Mouse (Mus musculus): Measurements from ENCODE around the gene Olfr1044. TPM values are rescaled to one million over a fixed set of nuclear protein-coding genes. Genes with fewer than 3 reads are reported as not detected.
"Not testable (repeated sequence)": the region's sequence is repeated elsewhere in the genome, so short reads cannot be mapped to it uniquely, and the experiment has no call there.

Olfr1044 gene
- not detected in 2 replicates for polyA plus RNA-seq (2015; fragmentation: Nextera tagmentation; extraction: Ambion mirVana)

DNA sequence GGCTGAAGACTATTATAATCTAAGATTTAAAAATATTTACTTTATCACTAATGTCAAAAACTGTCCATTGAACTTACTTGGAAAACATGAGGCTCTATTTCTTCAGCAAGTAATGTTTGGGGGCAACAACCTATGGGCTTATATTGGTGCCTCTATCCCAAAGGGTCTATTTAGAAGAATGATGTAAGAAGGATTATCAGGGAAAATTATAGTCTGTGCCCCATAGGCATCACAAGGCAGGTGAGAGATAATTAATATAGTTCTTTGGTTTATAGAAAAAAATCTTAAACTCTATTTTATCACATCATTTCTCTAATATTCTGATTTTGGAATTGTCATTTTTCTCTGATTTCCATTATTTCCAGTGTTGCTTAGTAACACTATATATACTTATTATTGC lies at the start of gene Olfr1044:
Olfr1044 (minus strand) TSS at position 101 of the 400 bp plus-strand sequence.
- H3K27me3 ChIP-seq = no peaks in the 10 kb centered on the region
- no peaks in the 10 kb centered on the region for H3K36me3 ChIP-seq
- no peak for ATAC-seq (ENCODE audit: low FRiP score, low read depth)
- no peak within 1 kb of the TSS for H3K9ac ChIP-seq
- H3K4me2 ChIP-seq = no peak within 1 kb of the TSS
- H3K4me1 ChIP-seq (replicated peaks) = no peaks in the 10 kb centered on the region
- H3K9me3 ChIP-seq = no peaks in the 10 kb centered on the region
- no peak within 1 kb of the TSS for H3K4me3 ChIP-seq
- H3K27ac ChIP-seq (replicated peaks) = no peak within 1 kb of the TSS

DNA sequence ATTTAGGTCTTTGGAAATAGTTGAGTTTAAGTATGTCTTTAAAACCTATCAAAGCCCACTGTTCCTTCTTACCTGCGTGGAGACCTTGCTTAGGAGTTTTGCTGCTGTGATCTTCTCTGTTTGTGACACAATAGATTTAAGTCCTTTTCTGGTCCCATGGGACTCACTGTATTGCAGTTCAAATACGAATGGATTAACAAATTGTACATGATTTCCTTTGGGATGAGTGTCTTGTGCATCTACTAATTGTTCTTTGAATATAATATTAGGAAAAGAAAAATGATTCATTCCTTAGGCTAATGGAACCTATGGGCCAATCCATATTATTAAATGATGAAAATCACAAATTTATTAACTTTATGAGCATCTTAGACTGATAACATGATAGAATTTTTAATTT lies 41.6 kb upstream of the Olfr1044 start, which contains the start of gene Olfr1046:
Olfr1046 (minus strand) TSS at position 101 of the 400 bp plus-strand sequence.
- Histone ChIP-seq H3K9me3 (no peaks in the 10 kb centered on the region), H3K4me2 (no peak within 1 kb of the TSS), H3K4me1 (replicated peaks) (no peaks in the 10 kb centered on the region), H3K27ac (replicated peaks) (no peak within 1 kb of the TSS), H3K9ac (no peak within 1 kb of the TSS), H3K4me3 (no peak within 1 kb of the TSS), H3K27me3 (no peaks in the 10 kb centered on the region), H3K36me3 (no peaks in the 10 kb centered on the region)
- WGBS = 67% methylated on average over 2 of the region's 2 CpGs
- no peak for ATAC-seq (ENCODE audit: low FRiP score, low read depth)

DNA sequence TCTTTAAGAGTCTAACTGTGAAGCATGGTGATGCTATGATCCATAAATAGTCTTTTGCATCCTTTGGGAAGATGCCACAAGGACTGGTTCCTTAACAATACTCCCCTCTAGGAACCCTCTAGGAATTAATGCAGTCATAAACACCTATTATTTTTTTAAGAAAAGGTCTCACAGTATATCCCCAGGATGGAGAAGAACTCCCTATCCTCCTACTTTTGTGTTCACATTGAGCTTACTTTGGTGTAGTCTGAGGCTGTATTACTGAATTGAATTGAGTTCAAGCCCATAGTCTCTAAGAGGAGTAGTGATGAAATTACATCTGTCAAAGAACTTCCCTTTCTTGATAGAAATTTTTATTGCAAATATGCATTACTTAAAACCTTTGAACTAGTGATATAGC lies 25.3 kb upstream of the Olfr1044 start, which contains the start of gene Olfr1045:
Olfr1045 (minus strand) TSS at position 101 of the 400 bp plus-strand sequence.
- Histone ChIP-seq H3K36me3 (no peaks in the 10 kb centered on the region), H3K27ac (replicated peaks) (no peak within 1 kb of the TSS), H3K27me3 (no peaks in the 10 kb centered on the region), H3K4me2 (no peak within 1 kb of the TSS), H3K9ac (no peak within 1 kb of the TSS), H3K4me3 (no peak within 1 kb of the TSS), H3K4me1 (replicated peaks) (no peaks in the 10 kb centered on the region), H3K9me3 (no peaks in the 10 kb centered on the region)
- ATAC-seq (ENCODE audit: low FRiP score, low read depth) = no peak

DNA sequence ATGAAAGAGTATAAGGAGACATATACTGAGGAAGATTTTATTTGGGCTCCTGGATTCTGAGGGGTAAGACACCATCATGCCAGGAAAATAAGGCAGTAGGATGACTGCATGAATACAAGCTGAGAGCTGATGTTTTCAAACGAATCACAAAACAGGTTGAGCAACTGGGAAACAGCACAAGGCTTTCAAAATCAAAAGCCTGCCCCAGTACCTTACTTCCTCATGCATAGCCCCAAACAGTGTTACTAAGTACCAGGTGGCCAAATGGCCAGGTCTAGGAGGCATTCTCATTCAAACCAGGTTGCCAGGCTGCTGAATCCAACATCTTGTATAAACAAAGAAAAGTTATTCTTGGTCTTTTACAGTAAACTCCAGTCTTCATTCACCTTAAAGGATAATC lies 18.2 kb upstream of the Olfr1044 start:
- Histone ChIP-seq H3K27me3 (no peaks in the 10 kb centered on the region), H3K4me2 (no peak overlapping the region), H3K4me3 (no peak overlapping the region), H3K9ac (no peak overlapping the region), H3K27ac (replicated peaks) (no peak overlapping the region), H3K9me3 (no peaks in the 10 kb centered on the region), H3K36me3 (no peaks in the 10 kb centered on the region), H3K4me1 (replicated peaks) (no peaks in the 10 kb centered on the region)
- 57% methylated on average over 1 of the region's 1 CpGs for WGBS
- no peak for ATAC-seq (ENCODE audit: low FRiP score, low read depth)

DNA sequence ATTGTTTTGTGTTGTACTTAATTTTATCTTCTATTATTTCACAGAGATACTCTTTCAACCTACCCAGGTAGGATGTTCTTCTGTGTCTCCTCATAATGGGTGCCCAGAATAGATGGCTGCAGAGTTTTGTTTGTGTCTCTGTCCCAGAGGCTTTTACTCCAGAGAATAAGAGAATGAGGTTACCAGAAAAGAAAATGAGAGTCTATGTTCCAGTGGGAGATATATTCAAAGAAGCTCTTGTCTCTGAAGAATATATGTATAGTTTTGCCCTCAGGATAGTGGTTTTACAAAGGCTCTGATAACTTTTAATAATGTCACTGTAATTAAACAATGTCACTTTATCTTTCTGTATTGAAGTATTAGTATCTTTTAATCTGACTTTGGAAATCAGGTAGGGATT lies 8.0 kb upstream of the Olfr1044 start, which contains the start of gene Olfr52:
Olfr52 (minus strand) TSS at position 101 of the 400 bp plus-strand sequence.
- Histone ChIP-seq H3K27ac (replicated peaks) (no peak within 1 kb of the TSS), H3K4me3 (no peak within 1 kb of the TSS), H3K9ac (no peak within 1 kb of the TSS), H3K9me3 (no peaks in the 10 kb centered on the region), H3K4me2 (no peak within 1 kb of the TSS), H3K4me1 (replicated peaks) (no peaks in the 10 kb centered on the region), H3K36me3 (no peaks in the 10 kb centered on the region), H3K27me3 (no peaks in the 10 kb centered on the region)
- no peak for ATAC-seq (ENCODE audit: low FRiP score, low read depth)

DNA sequence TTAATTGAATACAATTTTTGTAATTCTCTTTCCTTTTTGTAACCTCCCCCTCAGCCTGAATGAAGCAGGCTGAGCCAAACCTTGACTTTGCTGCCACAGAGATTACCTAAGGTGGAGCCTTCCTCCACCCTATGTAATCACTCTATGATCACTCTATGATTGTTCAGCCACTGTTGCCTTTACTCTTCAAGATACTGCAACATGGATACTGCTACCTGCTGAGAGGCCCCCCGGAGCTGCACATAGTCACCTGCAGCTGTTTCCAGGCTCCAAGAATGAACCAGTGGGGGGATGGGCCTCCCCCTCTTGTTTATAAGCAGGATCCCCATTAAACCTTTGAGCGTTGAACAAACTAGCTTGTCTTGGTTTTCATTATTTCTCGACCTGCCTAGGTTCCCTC lies 2.3 kb upstream of the Olfr1044 start:
- Histone ChIP-seq H3K27me3 (no peaks in the 10 kb centered on the region), H3K9ac (no peak overlapping the region)

DNA sequence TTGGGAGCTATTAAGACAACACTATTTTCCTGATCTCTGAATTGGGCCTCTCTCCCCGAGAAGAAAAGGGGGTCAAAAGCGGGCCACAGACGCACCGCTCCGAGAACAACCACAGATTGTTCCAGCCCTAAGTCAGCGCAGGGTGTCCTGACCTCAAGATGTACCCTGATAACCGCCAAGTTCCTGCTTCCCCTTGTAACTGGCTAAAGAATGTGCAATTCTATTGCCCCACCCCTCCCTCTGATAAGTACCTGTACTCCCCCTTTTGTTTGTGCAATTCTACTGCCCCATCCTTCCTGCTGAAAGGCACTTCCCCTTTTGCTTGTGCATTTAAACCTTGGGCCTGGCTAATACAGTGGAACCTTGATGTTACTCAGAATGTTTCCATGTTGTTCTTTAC lies 2.2 kb downstream of the Olfr1044 start:
- not testable (repeated sequence) for H3K27me3 ChIP-seq; H3K4me2 ChIP-seq; H3K9ac ChIP-seq; H3K4me3 ChIP-seq; H3K27ac ChIP-seq (replicated peaks); ATAC-seq (ENCODE audit: low FRiP score, low read depth); H3K9me3 ChIP-seq; H3K36me3 ChIP-seq; H3K4me1 ChIP-seq (replicated peaks)
- WGBS = 82% methylated on average over 7 of the region's 7 CpGs

More for the DNA sequence above, 2.3 kb upstream of the Olfr1044 start:
- H3K4me3 ChIP-seq = no peak overlapping the region
- no peaks in the 10 kb centered on the region for H3K9me3 ChIP-seq
- H3K27ac ChIP-seq (replicated peaks) = no peak overlapping the region
- ATAC-seq (ENCODE audit: low FRiP score, low read depth) = no peak
- WGBS = 76% methylated on average over 3 of the region's 3 CpGs
- no peaks in the 10 kb centered on the region for H3K4me1 ChIP-seq (replicated peaks)
- H3K4me2 ChIP-seq = no peak overlapping the region
- H3K36me3 ChIP-seq = no peaks in the 10 kb centered on the region

DNA sequence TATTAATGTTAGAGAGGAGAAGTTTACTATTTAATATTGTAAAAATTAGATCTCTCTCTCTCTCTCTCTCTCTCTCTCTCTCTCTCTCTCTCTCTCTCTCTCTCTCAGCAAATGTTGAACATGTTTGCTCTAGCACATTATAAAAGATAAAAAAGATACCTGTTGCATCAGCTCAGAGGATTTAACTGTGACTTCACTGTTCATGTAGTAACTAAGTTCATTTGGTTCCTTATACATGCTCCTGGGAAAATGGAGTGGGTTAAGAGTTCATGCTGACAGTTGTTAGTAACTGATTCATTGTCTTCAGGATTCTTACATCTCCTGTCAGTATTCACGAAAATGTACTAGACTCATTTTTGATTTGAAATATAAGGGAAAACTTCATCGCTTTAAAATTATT lies 10.2 kb downstream of the Olfr1044 start, which contains the start of gene Olfr1043:
Olfr1043 (minus strand) TSS at position 101 of the 400 bp plus-strand sequence.
- no peak within 1 kb of the TSS for H3K4me3 ChIP-seq
- no peak within 1 kb of the TSS for H3K4me2 ChIP-seq
- H3K9ac ChIP-seq = no peak within 1 kb of the TSS
- H3K36me3 ChIP-seq = no peaks in the 10 kb centered on the region
- ATAC-seq (ENCODE audit: low FRiP score, low read depth) = no peak
- H3K9me3 ChIP-seq = no peaks in the 10 kb centered on the region
- H3K27me3 ChIP-seq = no peaks in the 10 kb centered on the region
- no peak within 1 kb of the TSS for H3K27ac ChIP-seq (replicated peaks)
- 96% methylated on average over 2 of the region's 2 CpGs for WGBS
- no peaks in the 10 kb centered on the region for H3K4me1 ChIP-seq (replicated peaks)

DNA sequence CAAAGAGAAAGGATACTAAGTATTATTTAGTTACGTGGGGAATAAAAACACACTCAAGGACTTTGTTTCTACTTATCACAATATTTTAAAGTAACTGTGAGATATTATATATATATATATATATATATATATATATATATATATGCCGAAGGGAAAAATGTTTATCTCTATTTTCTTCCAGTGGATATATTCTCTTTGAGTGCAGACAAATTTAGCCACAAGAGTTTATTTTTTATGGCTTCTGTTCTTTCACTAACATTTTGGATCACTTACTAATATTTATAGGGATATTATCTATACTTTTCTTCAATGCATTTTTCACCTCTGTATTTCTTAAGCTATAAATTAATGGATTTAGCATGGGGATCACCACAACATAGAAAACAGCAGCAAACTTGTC lies 15.9 kb downstream of the Olfr1044 start, which contains the start of gene Olfr1042:
Olfr1042 (minus strand) TSS at position 101 of the 400 bp plus-strand sequence.
- H3K27ac ChIP-seq (replicated peaks) = no peak within 1 kb of the TSS
- H3K9ac ChIP-seq = no peak within 1 kb of the TSS
- no peaks in the 10 kb centered on the region for H3K4me1 ChIP-seq (replicated peaks)
- no peak for ATAC-seq (ENCODE audit: low FRiP score, low read depth)
- WGBS = 77% methylated on average over 2 of the region's 2 CpGs
- no peaks in the 10 kb centered on the region for H3K9me3 ChIP-seq
- no peaks in the 10 kb centered on the region for H3K27me3 ChIP-seq
- no peak within 1 kb of the TSS for H3K4me3 ChIP-seq
- no peaks in the 10 kb centered on the region for H3K36me3 ChIP-seq
- H3K4me2 ChIP-seq = no peak within 1 kb of the TSS

DNA sequence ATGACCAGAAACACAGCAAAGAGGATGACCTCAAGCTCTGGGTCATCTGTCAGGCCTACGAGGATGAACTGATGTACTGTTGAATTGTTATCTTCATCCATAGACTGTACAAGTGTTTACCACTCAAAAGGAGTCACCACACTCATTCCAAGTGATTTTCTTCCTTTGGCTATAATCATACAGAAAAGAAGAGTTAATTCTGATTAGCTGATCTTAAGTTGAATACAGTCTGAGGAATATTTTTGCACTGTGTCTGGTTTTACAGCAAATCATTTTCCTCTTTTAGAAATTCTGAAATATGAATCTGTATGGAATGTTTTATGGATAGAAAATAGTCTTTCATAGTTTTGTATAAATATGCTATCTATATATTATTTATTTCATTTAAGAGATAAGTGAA lies 31.0 kb downstream of the Olfr1044 start, which contains the start of gene Olfr1040:
Olfr1040 (minus strand) TSS at position 101 of the 400 bp plus-strand sequence.
- Histone ChIP-seq H3K9ac (no peak within 1 kb of the TSS), H3K4me1 (replicated peaks) (no peaks in the 10 kb centered on the region), H3K27me3 (no peaks in the 10 kb centered on the region), H3K27ac (replicated peaks) (no peak within 1 kb of the TSS), H3K4me3 (no peak within 1 kb of the TSS), H3K36me3 (no peaks in the 10 kb centered on the region), H3K4me2 (no peak within 1 kb of the TSS), H3K9me3 (no peaks in the 10 kb centered on the region)
- WGBS = 95% methylated on average over 1 of the region's 1 CpGs
- no peak for ATAC-seq (ENCODE audit: low FRiP score, low read depth)

DNA sequence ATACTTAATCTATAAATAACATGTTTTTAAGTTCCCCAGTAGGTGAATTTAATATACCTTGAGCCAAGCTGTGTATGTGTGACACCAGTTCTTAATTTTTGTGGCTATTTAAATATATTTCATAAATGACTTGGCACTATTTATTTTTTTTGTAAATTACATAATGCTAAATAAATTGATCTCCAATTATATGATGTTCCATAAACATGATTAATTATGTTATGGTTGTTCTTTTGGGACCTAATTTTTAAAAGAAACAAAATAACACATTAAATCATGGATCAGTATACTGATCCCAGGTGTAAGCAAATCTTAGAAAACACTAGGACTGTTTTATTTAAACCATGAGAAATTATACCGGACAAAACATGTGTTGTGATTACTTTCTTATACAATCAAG lies 41.8 kb downstream of the Olfr1044 start, which contains the start of gene Olfr1039:
Olfr1039 (minus strand) TSS at position 101 of the 400 bp plus-strand sequence.
- Histone ChIP-seq H3K4me1 (replicated peaks) (no peaks in the 10 kb centered on the region), H3K4me2 (no peak within 1 kb of the TSS), H3K27me3 (no peaks in the 10 kb centered on the region), H3K4me3 (no peak within 1 kb of the TSS), H3K9ac (no peak within 1 kb of the TSS), H3K9me3 (no peaks in the 10 kb centered on the region), H3K27ac (replicated peaks) (no peak within 1 kb of the TSS), H3K36me3 (no peaks in the 10 kb centered on the region)
- 97% methylated on average over 1 of the region's 1 CpGs for WGBS
- ATAC-seq (ENCODE audit: low FRiP score, low read depth) = no peak
